Mouse (Mus musculus) bone marrow macrophage, adult 2 months (primary cell): ENCODE measurements around the gene Gcm1.

ENCODE experiments used
- CTCF ChIP-seq: IDR thresholded peaks from 2 replicates; pipeline ENCODE4 v1.5.1; 2012; ENCODE audit warnings: low read depth, mild to moderate bottlenecking, low read length, moderate library complexity
- POLR2A ChIP-seq: IDR thresholded peaks from 2 replicates; pipeline ENCODE4 v1.6.1; 2012; ENCODE audit warnings: mild to moderate bottlenecking, low read depth, low read length, borderline replicate concordance

GRCm38 (mm10) chr9:78081835-78082234, 30.1 kb downstream of the Gcm1 start:
- no peak for TF ChIP-seq CTCF
- TF ChIP-seq POLR2A = no peak
